Mouse (Mus musculus): ENCODE measurements around the gene Prkg1. TPM values are rescaled to one million over a fixed set of nuclear protein-coding genes. Genes with fewer than 3 reads are reported as not detected.
A peak's percentile ranks its signal among the peaks of the same experiment; 100 is the strongest.

The Prkg1 gene
- polyA plus RNA-seq, 1 experiment from 2014 or later, result 3.2 TPM

GRCm38 (mm10) chr19:31763246-31763821, 1.5 kb downstream of the Prkg1 start:
- Histone ChIP-seq H3K27ac (replicated peaks) (peak overlapping the region; percentile 76), H3K27me3 (ENCODE audit: low read depth, poor library complexity, severe bottlenecking) (peaks cover 56% of the 10 kb centered on the region), H3K4me1 (peaks cover 39% of the 10 kb centered on the region), H3K4me3 (peak overlapping the region; percentile 71), H3K9me3 (replicated peaks) (no peaks in the 10 kb centered on the region), H3K36me3 (no peaks in the 10 kb centered on the region)
- WGBS, result 3% methylated on average over 20 of the region's 20 CpGs
- no peak for DNase-seq (ENCODE audit: low spot score)

- H3K4me3 ChIP-seq, result peak overlapping the region; percentile 71
- H3K36me3 ChIP-seq, result no peaks in the 10 kb centered on the region
- peak; percentile 71 for DNase-seq (ENCODE audit: low spot score)
- H3K4me1 ChIP-seq, result peaks cover 39% of the 10 kb centered on the region
- WGBS, result under 1% methylated on average over 24 of the region's 24 CpGs
- no peaks in the 10 kb centered on the region for H3K9me3 ChIP-seq (replicated peaks)
- peaks cover 56% of the 10 kb centered on the region for H3K27me3 ChIP-seq (ENCODE audit: low read depth, poor library complexity, severe bottlenecking)
- peak overlapping the region; percentile 76 for H3K27ac ChIP-seq (replicated peaks)
Measured at GRCm38 (mm10) chr19:31762411-31763245, 2.2 kb downstream of the Prkg1 start.

DNA sequence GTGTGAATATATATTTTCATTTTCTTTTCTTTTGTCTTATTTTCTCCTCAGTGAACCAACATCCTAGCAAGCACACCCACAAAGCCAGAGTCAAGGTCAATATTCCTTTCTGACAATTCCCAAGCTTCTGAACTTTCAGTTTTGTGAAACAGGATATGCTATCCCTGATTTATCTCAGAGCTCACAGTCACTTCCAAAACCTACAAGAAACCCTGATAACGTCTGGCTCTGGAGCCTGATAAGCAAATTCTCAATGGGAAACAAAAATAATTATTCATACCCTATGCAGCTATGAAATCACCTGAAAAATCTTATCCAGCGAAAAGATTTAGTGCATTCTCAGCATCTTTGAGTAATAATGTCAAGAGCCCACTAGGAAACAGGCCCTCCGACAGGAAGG, 5.0 kb downstream of the Prkg1 start:
- 65% methylated on average over 3 of the region's 3 CpGs for WGBS
- no peak for DNase-seq (ENCODE audit: low spot score)
- H3K27ac ChIP-seq (replicated peaks), result no peak overlapping the region
- peaks cover 35% of the 10 kb centered on the region for H3K4me1 ChIP-seq
- no peaks in the 10 kb centered on the region for H3K9me3 ChIP-seq (replicated peaks)
- peaks cover 51% of the 10 kb centered on the region for H3K27me3 ChIP-seq (ENCODE audit: low read depth, poor library complexity, severe bottlenecking)
- H3K36me3 ChIP-seq, result no peaks in the 10 kb centered on the region
- H3K4me3 ChIP-seq, result no peak overlapping the region

GRCm38 (mm10) chr19:31755929-31756792, 8.7 kb downstream of the Prkg1 start:
- no peaks in the 10 kb centered on the region for H3K36me3 ChIP-seq
- H3K4me3 ChIP-seq, result no peak overlapping the region
- peaks cover 9% of the 10 kb centered on the region; the same call in 1 of the 2 replicates for H3K4me1 ChIP-seq
- H3K27me3 ChIP-seq (ENCODE audit: low read depth, poor library complexity, severe bottlenecking), result peaks cover 18% of the 10 kb centered on the region
- H3K27ac ChIP-seq (replicated peaks), result no peak overlapping the region
- no peaks in the 10 kb centered on the region for H3K9me3 ChIP-seq (replicated peaks)
- WGBS, result 34% methylated on average over 11 of the region's 11 CpGs
- peak; percentile 40 for DNase-seq (ENCODE audit: low spot score)

DNA sequence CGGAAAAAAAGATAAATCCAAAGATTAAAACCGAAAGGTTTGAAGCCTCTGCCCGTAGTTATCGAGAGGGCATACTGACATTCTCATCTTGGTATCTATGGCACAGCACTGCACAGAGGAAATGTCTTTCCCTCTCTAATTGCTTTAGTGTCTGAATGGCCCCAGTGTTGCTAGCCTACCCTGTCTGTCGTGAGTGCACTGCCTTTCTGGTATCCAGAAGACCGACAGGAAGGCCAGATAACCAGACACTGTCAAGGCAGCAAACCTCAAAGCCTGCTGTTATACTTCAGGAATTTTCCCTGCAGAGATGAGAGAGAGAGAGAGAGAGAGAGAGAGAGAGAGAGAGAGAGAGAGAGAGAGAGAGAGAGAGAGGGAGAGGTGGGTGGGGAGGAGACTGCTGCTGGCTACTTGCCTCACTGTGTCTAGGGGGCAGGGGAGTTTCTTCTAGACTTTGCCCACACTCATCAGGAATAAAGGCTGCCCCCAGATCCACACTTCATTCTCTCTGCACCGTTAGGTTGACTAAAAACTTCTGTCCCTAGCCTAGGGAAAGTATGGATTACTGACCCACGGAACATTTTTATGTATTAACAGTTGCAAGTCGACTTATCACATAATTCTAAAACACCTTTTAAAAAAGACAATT, 10.1 kb downstream of the Prkg1 start:
- no peak for DNase-seq (ENCODE audit: low spot score)
- no peaks in the 10 kb centered on the region for H3K36me3 ChIP-seq
- peaks cover 9% of the 10 kb centered on the region; the same call in 1 of the 2 replicates for H3K4me1 ChIP-seq
- no peak overlapping the region for H3K4me3 ChIP-seq
- 71% methylated on average over 9 of the region's 9 CpGs for WGBS
- no peaks in the 10 kb centered on the region for H3K9me3 ChIP-seq (replicated peaks)
- H3K27me3 ChIP-seq (ENCODE audit: low read depth, poor library complexity, severe bottlenecking), result 0 out of 2 replicates have a peak, but pooled peaks cover 4% of the 10 kb centered on the region
- H3K27ac ChIP-seq (replicated peaks), result no peak overlapping the region

DNA sequence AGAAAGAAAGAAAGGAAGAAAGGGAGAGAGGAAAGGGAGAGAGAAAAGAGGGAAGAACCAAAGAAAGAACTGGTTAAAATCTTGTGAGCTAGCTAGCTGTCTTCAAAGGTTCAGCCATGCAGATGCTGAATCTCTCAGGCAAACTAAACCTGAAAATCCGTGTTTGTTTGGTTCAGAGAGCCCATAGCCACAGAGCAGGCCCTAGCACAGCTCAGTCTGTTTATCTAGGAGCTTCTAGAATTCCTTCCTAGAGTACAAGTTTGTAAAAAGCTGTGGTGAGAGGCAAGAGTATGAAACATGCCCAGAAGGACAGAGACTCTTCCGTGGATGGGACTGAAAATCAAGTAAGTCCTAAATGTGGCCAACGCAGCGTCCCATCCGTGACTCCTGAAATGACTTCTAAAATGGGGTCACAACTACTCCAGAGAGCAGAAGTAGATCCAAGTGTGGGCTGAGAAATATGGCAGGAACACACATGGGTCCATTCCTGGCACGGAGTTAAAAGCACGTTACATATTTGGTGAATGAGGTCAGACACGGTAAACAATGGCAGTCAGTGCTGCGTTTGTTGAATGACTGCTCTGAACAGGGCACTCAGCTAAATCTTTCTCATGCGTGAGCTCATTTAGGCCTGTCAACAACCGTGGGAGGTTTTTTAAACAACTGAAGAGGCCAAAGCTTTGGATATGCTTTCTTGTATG, 13.7 kb downstream of the Prkg1 start:
- Histone ChIP-seq H3K4me3 (no peak overlapping the region), H3K27ac (replicated peaks) (no peak overlapping the region), H3K9me3 (replicated peaks) (no peaks in the 10 kb centered on the region), H3K27me3 (ENCODE audit: low read depth, poor library complexity, severe bottlenecking) (no peaks in the 10 kb centered on the region), H3K36me3 (no peaks in the 10 kb centered on the region), H3K4me1 (peaks cover 9% of the 10 kb centered on the region; the same call in 1 of the 2 replicates)
- 72% methylated on average over 11 of the region's 11 CpGs for WGBS
- DNase-seq (ENCODE audit: low spot score), result no peak

DNA sequence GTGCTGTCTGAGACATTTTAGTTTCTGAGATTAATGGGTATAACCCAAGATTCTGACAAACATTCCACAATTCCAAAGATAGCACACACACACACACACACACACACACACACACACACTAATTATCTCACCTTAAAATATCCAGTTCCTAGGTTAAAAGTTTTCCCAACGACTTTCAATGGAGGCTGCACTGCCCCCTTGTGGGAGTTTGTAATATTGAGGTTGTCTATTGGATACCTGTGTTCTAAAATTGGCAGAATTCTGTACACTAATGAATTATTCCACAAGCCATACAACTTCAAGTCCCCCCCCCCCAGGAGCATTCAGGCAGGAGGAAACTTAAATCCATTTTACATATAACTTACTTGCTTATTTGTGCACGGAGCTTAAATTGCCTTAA, 18.2 kb downstream of the Prkg1 start:
- no peak overlapping the region for H3K27ac ChIP-seq (replicated peaks)
- H3K4me1 ChIP-seq, result no peaks in the 10 kb centered on the region
- H3K36me3 ChIP-seq, result no peaks in the 10 kb centered on the region
- H3K4me3 ChIP-seq, result no peak overlapping the region
- WGBS, result 18% methylated on average over 2 of the region's 2 CpGs
- DNase-seq (ENCODE audit: low spot score), result peak; percentile 32
- no peaks in the 10 kb centered on the region for H3K9me3 ChIP-seq (replicated peaks)
- no peaks in the 10 kb centered on the region for H3K27me3 ChIP-seq (ENCODE audit: low read depth, poor library complexity, severe bottlenecking)

DNA sequence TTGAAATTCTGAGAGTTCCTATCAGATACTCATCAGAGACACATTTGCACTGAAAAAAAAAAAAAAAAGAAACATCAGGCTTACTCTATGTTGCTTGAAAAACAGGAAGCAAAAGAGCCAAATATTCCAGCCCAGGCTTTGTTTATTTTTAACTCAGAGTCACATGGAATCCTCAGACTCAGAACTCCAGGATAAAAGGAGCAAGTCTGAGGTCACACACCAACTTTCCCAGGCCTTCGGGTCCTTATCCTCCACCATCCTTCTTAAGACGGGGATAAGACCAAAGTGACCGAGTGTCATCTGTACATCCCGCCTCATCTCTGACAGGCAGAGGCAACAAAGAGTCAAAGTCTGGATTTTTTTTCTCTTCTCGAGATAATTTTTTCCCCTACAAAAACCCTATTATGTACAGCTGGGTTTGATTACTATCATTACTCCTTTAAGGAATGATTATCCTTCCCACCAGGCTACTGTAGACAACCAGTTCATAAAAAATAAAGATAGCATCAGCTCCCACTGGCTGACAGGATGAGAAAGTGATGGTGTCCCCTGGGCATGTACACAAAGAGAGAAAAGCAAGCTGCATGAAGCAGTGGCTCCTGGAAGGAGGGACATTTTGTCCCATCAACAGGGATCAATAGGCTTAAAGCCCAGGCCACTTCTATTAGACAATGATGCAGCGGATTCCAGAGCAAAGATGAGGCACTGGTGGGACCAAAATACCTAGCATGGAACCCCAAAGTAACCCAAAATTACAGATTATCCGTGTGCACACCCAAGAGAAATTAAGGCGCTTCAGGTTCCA, 21.4 kb downstream of the Prkg1 start:
- Histone ChIP-seq H3K27ac (replicated peaks) (no peak overlapping the region), H3K4me3 (no peak overlapping the region), H3K4me1 (no peaks in the 10 kb centered on the region), H3K27me3 (ENCODE audit: low read depth, poor library complexity, severe bottlenecking) (no peaks in the 10 kb centered on the region), H3K9me3 (replicated peaks) (no peaks in the 10 kb centered on the region), H3K36me3 (no peaks in the 10 kb centered on the region)
- no peak for DNase-seq (ENCODE audit: low spot score)
- WGBS, result 69% methylated on average over 8 of the region's 8 CpGs

GRCm38 (mm10) chr19:31714900-31715299, 49.9 kb downstream of the Prkg1 start:
- Histone ChIP-seq H3K27me3 (ENCODE audit: low read depth, poor library complexity, severe bottlenecking) (no peaks in the 10 kb centered on the region), H3K36me3 (no peaks in the 10 kb centered on the region), H3K27ac (replicated peaks) (no peak overlapping the region), H3K4me3 (no peak overlapping the region), H3K4me1 (no peaks in the 10 kb centered on the region), H3K9me3 (replicated peaks) (no peaks in the 10 kb centered on the region)
- DNase-seq (ENCODE audit: low spot score), result no peak
- 83% methylated on average over 6 of the region's 6 CpGs for WGBS

GRCm38 (mm10) chr19:31714418-31714817, 50.4 kb downstream of the Prkg1 start:
- no peak overlapping the region for H3K27ac ChIP-seq (replicated peaks)
- no peaks in the 10 kb centered on the region for H3K36me3 ChIP-seq
- H3K27me3 ChIP-seq (ENCODE audit: low read depth, poor library complexity, severe bottlenecking), result no peaks in the 10 kb centered on the region
- no peaks in the 10 kb centered on the region for H3K9me3 ChIP-seq (replicated peaks)
- H3K4me1 ChIP-seq, result no peaks in the 10 kb centered on the region
- no peak for DNase-seq (ENCODE audit: low spot score)
- H3K4me3 ChIP-seq, result no peak overlapping the region
- 86% methylated on average over 4 of the region's 4 CpGs for WGBS

DNA sequence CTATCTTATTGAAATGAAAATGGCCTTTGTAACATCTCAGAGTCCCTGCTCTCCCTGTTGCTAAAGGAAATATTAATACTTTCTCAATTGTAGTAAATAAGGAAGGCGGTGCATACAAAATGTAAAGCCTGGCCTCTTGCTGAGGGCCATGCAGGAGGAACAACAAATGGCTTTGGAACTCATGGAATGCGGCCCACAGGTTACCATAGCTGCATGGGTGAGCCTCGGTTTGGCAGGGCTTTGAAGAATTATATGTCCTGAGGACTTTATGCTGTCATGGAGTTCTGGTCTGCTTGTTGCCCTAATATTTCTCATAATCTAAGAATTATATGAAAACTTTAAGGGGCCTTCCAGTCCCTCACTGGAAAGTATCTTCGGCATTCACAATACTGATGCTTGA, 51.5 kb downstream of the Prkg1 start:
- Histone ChIP-seq H3K9me3 (replicated peaks) (no peaks in the 10 kb centered on the region), H3K27me3 (ENCODE audit: low read depth, poor library complexity, severe bottlenecking) (no peaks in the 10 kb centered on the region), H3K4me1 (no peaks in the 10 kb centered on the region), H3K27ac (replicated peaks) (no peak overlapping the region), H3K36me3 (no peaks in the 10 kb centered on the region), H3K4me3 (no peak overlapping the region)
- WGBS, result 69% methylated on average over 4 of the region's 4 CpGs
- no peak for DNase-seq (ENCODE audit: low spot score)

Measured in midbrain, embryonic 10.5 days (tissue).